Mouse (Mus musculus): ENCODE data around the gene Mtif3.

DNA sequence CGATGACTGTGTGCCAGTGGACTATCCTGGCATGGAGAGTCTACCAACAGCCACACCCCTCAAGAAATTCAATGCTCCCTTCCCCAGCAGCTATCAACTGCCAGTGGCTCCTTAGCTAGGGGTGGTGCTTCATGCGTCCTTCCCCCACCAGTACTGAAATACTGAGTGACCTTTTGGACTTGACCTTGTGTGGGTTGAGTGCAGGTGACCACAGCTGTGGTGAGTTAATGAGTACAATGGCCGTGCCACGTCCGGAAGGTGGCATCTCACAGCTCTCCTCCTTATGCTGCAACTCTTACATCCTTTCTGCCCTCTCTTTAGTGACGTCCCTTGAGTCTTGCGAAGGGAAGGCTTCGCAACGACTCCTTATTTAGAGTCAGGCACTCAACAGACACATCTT lies 9.8 kb upstream of the Mtif3 start:
- TF ChIP-seq CTCF (conservative IDR thresholded peaks at IDR 0.05; ENCODE audit: low read length) (no peak), NANOG (IDR thresholded peaks at IDR 0.05; ENCODE audit: borderline replicate concordance, low read length) (no peak), POU5F1 (IDR thresholded peaks at IDR 0.05; ENCODE audit: borderline replicate concordance, low read length) (no peak)
